Mouse (Mus musculus) liver, postnatal 0 days (tissue): ENCODE measurements around the gene Hemk1.

Experiments used
- CTCF ChIP-seq: sonication (generic); IDR thresholded peaks from 2 replicates; pipeline ENCODE4 v1.5.1; 2016; ENCODE audit warnings: antibody characterized with exemption, low read depth
- EP300 ChIP-seq: IDR thresholded peaks from 2 replicates; pipeline ENCODE4 v1.6.1; 2016; ENCODE audit warnings: antibody characterized with exemption, low read depth, mild to moderate bottlenecking

- TF ChIP-seq EP300, result no peak
- TF ChIP-seq CTCF, result no peak
Measured at GRCm38 (mm10) chr9:107370106-107370463, 31.9 kb upstream of the Hemk1 start.
